In genomic region chr4:154011646-154012089, GRCm38 (mm10) we compare ENCODE assay signal across 8 mouse cellular contexts. TPM values are rescaled to one million over a fixed set of nuclear protein-coding genes. Genes with fewer than 3 reads are reported as not detected.
A peak's percentile ranks its signal among the peaks of the same experiment; 100 is the strongest.
DNase-seq lines count a peak whose midpoint lies in the region; ATAC-seq and TF ChIP-seq lines count a peak whose summit lies in the region.

Lrrc47 (plus strand) TSS chr4:154011731.

- H3K4me1 ChIP-seq in forebrain, embryonic 12.5 days, result peaks cover 25% of the 10 kb centered on the region
- H3K4me1 ChIP-seq in heart, embryonic 16.5 days (ENCODE audit: control insufficient read depth, insufficient read depth, low read length), result peaks cover 13% of the 10 kb centered on the region
- H3K4me1 ChIP-seq in neural tube, embryonic 14.5 days (ENCODE audit: control insufficient read depth, insufficient read depth, low read length), result peaks cover 15% of the 10 kb centered on the region
- peaks cover 8% of the 10 kb centered on the region for H3K4me1 ChIP-seq in testis, adult 2 months (ENCODE audit: control insufficient read depth, insufficient read depth, low read length)

- no peak for TF ChIP-seq CTCF in testis, adult 2 months (IDR thresholded peaks at IDR 0.05; ENCODE audit: control insufficient read depth, insufficient read depth, insufficient replicate concordance, low read depth, low read length)

- H3K4me2 ChIP-seq in forebrain, embryonic 12.5 days, result peak within 1 kb of the TSS; percentile 97
- peak within 1 kb of the TSS; percentile 97 for H3K4me2 ChIP-seq in heart, embryonic 16.5 days (ENCODE audit: low read depth, low read length)
- H3K4me2 ChIP-seq in neural tube, embryonic 14.5 days (ENCODE audit: low read depth, low read length), result peak within 1 kb of the TSS; percentile 99

- no peaks in the 10 kb centered on the region for H3K27me3 ChIP-seq in forebrain, embryonic 12.5 days
- no peaks in the 10 kb centered on the region for H3K27me3 ChIP-seq in heart, embryonic 16.5 days (ENCODE audit: control insufficient read depth, insufficient read depth, low read length)
- no peaks in the 10 kb centered on the region for H3K27me3 ChIP-seq in neural tube, embryonic 14.5 days (ENCODE audit: control insufficient read depth, insufficient read depth, low read length)
- no peaks in the 10 kb centered on the region for H3K27me3 ChIP-seq in testis, adult 2 months (ENCODE audit: control insufficient read depth, insufficient read depth, low read length)

- DNase-seq in ES-CJ7 (ENCODE audit: low read depth, low spot score), result peak; percentile 80
- peak; percentile 66 for DNase-seq in c-Kit-positive CD71-positive TER-119-negative erythroid progenitor cells, embryonic 14.5 days (ENCODE audit: low read depth)
- peak; percentile 85 to 94 for DNase-seq in kidney, postnatal 25 days
- peak; percentile 83 to 86 for DNase-seq in lung, adult 18-20 months

- H3K36me3 ChIP-seq in forebrain, embryonic 12.5 days (replicated peaks), result peaks cover 37% of the 10 kb centered on the region
- H3K36me3 ChIP-seq in heart, embryonic 16.5 days (ENCODE audit: control insufficient read depth, insufficient read depth), result peaks cover 24% of the 10 kb centered on the region
- peaks cover 18% of the 10 kb centered on the region for H3K36me3 ChIP-seq in neural tube, embryonic 14.5 days (ENCODE audit: control insufficient read depth, insufficient read depth, low read length)
- no peaks in the 10 kb centered on the region; the same call in 1 of the 2 replicates for H3K36me3 ChIP-seq in testis, adult 2 months (ENCODE audit: control insufficient read depth, insufficient read depth, low read length)

- H3K4me3 ChIP-seq in forebrain, embryonic 12.5 days (replicated peaks), result peak within 1 kb of the TSS; percentile 100
- H3K4me3 ChIP-seq in heart, embryonic 16.5 days (ENCODE audit: low read length), result peak within 1 kb of the TSS; percentile 84
- H3K4me3 ChIP-seq in neural tube, embryonic 14.5 days (ENCODE audit: low read depth, low read length), result peak within 1 kb of the TSS; percentile 66
- peak within 1 kb of the TSS; percentile 98 for H3K4me3 ChIP-seq in testis, adult 2 months (ENCODE audit: control insufficient read depth, low read depth, low read length)

- peak; percentile 72; the same call in 1 of the 2 replicates for TF ChIP-seq POLR2A in testis, adult 2 months (IDR thresholded peaks at IDR 0.05; ENCODE audit: control insufficient read depth, low read depth, low read length)

- peak within 1 kb of the TSS; percentile 96 for H3K9ac ChIP-seq in forebrain, embryonic 12.5 days
- H3K9ac ChIP-seq in heart, embryonic 16.5 days (ENCODE audit: low read length), result peak within 1 kb of the TSS; percentile 94
- peak within 1 kb of the TSS; percentile 82 for H3K9ac ChIP-seq in neural tube, embryonic 14.5 days (replicated peaks; ENCODE audit: low read depth, low read length)

- peak; percentile 94 for ATAC-seq in forebrain, embryonic 12.5 days (ENCODE audit: low FRiP score)
- ATAC-seq in heart, embryonic 16.5 days (replicated peaks; ENCODE audit: extremely low read depth, insufficient read depth, low FRiP score), result peak; percentile 96
- ATAC-seq in neural tube, embryonic 14.5 days (ENCODE audit: low read depth), result peak; percentile 96

- under 1% methylated on average over 56 of the region's 59 CpGs for WGBS in forebrain, embryonic 12.5 days
- under 1% methylated on average over 59 of the region's 59 CpGs for WGBS in heart, embryonic 16.5 days
- WGBS in neural tube, embryonic 14.5 days, result 1% methylated on average over 59 of the region's 59 CpGs

- H3K27ac ChIP-seq in forebrain, embryonic 12.5 days, result peak within 1 kb of the TSS; percentile 66
- H3K27ac ChIP-seq in heart, embryonic 16.5 days (ENCODE audit: low read length), result peak within 1 kb of the TSS; percentile 54
- H3K27ac ChIP-seq in neural tube, embryonic 14.5 days (ENCODE audit: low read depth, low read length), result peak within 1 kb of the TSS; percentile 44; the same call in 1 of the 2 replicates
- peak within 1 kb of the TSS; percentile 70 for H3K27ac ChIP-seq in testis, adult 2 months (ENCODE audit: control insufficient read depth, insufficient read depth, low read depth, low read length)

- no peaks in the 10 kb centered on the region for H3K9me3 ChIP-seq in forebrain, embryonic 12.5 days
- no peaks in the 10 kb centered on the region for H3K9me3 ChIP-seq in heart, embryonic 16.5 days (replicated peaks; ENCODE audit: control insufficient read depth, low read length)
- no peaks in the 10 kb centered on the region for H3K9me3 ChIP-seq in neural tube, embryonic 14.5 days (ENCODE audit: control insufficient read depth, low read length)

RNA-seq across cellular contexts. Expression of gene Lrrc47, which starts in this region (rescaled TPM):
- 32.5 and 32.6 TPM in 2 replicates for polyA plus RNA-seq in forebrain, embryonic 12.5 days (2016; fragmentation: Nextera tagmentation; extraction: Ambion mirVana)
- 14.7 and 15.1 TPM in 2 replicates for polyA plus RNA-seq in heart, embryonic 16.5 days (2015; fragmentation: Nextera tagmentation; extraction: Ambion mirVana)
- 10.1 and 11.8 TPM in 2 replicates for polyA plus RNA-seq in neural tube, embryonic 14.5 days (2014; fragmentation: Nextera tagmentation; extraction: Ambion mirVana)
- polyA plus RNA-seq in testis, adult 2 months (2012; rRNA removed), result 55.1 and 58.8 TPM in 2 replicates

Comparison
In these comparisons a context has a peak if more than half of its experiments do, and no peak if none do; other contexts are left out.
1. Peak in every context shown above with its lines: DNase-seq, ATAC-seq, H3K4me3 ChIP-seq and H3K27ac ChIP-seq.